8 mouse cellular contexts compared by ENCODE assay signal in genomic region chr1:161037026-161037425, GRCm38 (mm10). TPM values are rescaled to one million over a fixed set of nuclear protein-coding genes. Genes with fewer than 3 reads are reported as not detected.
A peak's percentile ranks its signal among the peaks of the same experiment; 100 is the strongest.
DNase-seq lines count a peak whose midpoint lies in the region; ATAC-seq and TF ChIP-seq lines count a peak whose summit lies in the region.

No protein-coding gene starts in this region.

- no peak for TF ChIP-seq CTCF in kidney, adult 2 months (conservative IDR thresholded peaks at IDR 0.05; ENCODE audit: insufficient read depth, insufficient read length, low read depth, low read length)

- 0% methylated on average over 1 of the region's 1 CpGs for WGBS in kidney, embryonic 15.5 days
- WGBS in kidney, adult 2 months = 4% methylated on average over 1 of the region's 1 CpGs

- H3K9me3 ChIP-seq in kidney, embryonic 15.5 days (replicated peaks) = no peaks in the 10 kb centered on the region

- peaks cover 22% of the 10 kb centered on the region for H3K79me2 ChIP-seq in myocyte (ENCODE audit: control insufficient read depth, insufficient read depth)

- no peak for DNase-seq in kidney, adult 2 months
- DNase-seq in embryo, embryonic 11 days = peak; percentile 20
- DNase-seq in induced T-regulatory cell, adult 2 months (ENCODE audit: low read depth) = peak; percentile 44
- DNase-seq in gastrocnemius, postnatal 36 days = no peak
- DNase-seq in frontal cortex, postnatal 10 days (ENCODE audit: low spot score in 2 of 2) = no peak
- no peak for DNase-seq in cerebellum, adult 8-10 months

- intact Hi-C loops in gastrocnemius, postnatal 36 days (cut with DNase I) = no loop called here

- H3K4me3 ChIP-seq in kidney, embryonic 15.5 days (replicated peaks) = peak overlapping the region; percentile 88
- no peak overlapping the region for H3K4me3 ChIP-seq in kidney, adult 2 months (ENCODE audit: insufficient read depth, low read depth, low read length)
- peak overlapping the region; percentile 86 for H3K4me3 ChIP-seq in myocyte

- no peak for TF ChIP-seq POLR2A in kidney, adult 2 months (IDR thresholded peaks at IDR 0.05; ENCODE audit: low read depth, low read length)
- TF ChIP-seq POLR2A in myocyte (IDR thresholded peaks at IDR 0.05; ENCODE audit: insufficient read length, low read depth) = no peak

- H3K4me2 ChIP-seq in kidney, embryonic 15.5 days = peak overlapping the region; percentile 63
- peak overlapping the region; percentile 83 for H3K4me2 ChIP-seq in myocyte (ENCODE audit: low read depth)

- H3K36me3 ChIP-seq in kidney, embryonic 15.5 days = peaks cover 46% of the 10 kb centered on the region
- peaks cover 9% of the 10 kb centered on the region for H3K36me3 ChIP-seq in kidney, adult 2 months (ENCODE audit: control insufficient read depth, insufficient read depth, low read length)
- H3K36me3 ChIP-seq in myocyte (ENCODE audit: control insufficient read depth, insufficient read depth) = peaks cover 37% of the 10 kb centered on the region

- no peaks in the 10 kb centered on the region for H3K27me3 ChIP-seq in kidney, embryonic 15.5 days
- H3K27me3 ChIP-seq in kidney, adult 2 months (replicated peaks; ENCODE audit: control insufficient read depth, insufficient read depth, low read length) = no peaks in the 10 kb centered on the region
- H3K27me3 ChIP-seq in myocyte (ENCODE audit: control insufficient read depth, insufficient read depth, insufficient read length) = no peaks in the 10 kb centered on the region

- no peak for ATAC-seq in kidney, embryonic 15.5 days (replicated peaks; ENCODE audit: low FRiP score)

- peaks cover 16% of the 10 kb centered on the region for H3K4me1 ChIP-seq in kidney, embryonic 15.5 days
- peaks cover 10% of the 10 kb centered on the region for H3K4me1 ChIP-seq in kidney, adult 2 months (ENCODE audit: control insufficient read depth, insufficient read depth, low read length)

- H3ac ChIP-seq in myocyte (ENCODE audit: control insufficient read depth, insufficient read length) = no peak overlapping the region

- peak overlapping the region; percentile 82 for H3K9ac ChIP-seq in kidney, embryonic 15.5 days

- H3K27ac ChIP-seq in kidney, embryonic 15.5 days = peak overlapping the region; percentile 95
- no peak overlapping the region for H3K27ac ChIP-seq in kidney, adult 2 months (ENCODE audit: insufficient read depth, low read depth, low read length)

TF ChIP-seq in myocyte, 11 proteins besides CTCF, POLR2A, EP300 and RAD21:
- TF ChIP-seq MAX (IDR thresholded peaks at IDR 0.05; ENCODE audit: low read depth) (no peak), POLR2AphosphoS2 (IDR thresholded peaks at IDR 0.05; ENCODE audit: insufficient read length, low read depth) (no peak), TCF3 (IDR thresholded peaks at IDR 0.05; ENCODE audit: insufficient read length, low read depth) (no peak), SRF (IDR thresholded peaks at IDR 0.05; ENCODE audit: control insufficient read depth, insufficient read length, low read depth) (no peak), USF1 (IDR thresholded peaks at IDR 0.05; ENCODE audit: low read depth) (no peak), CEBPB (IDR thresholded peaks at IDR 0.05; ENCODE audit: insufficient read depth, poor library complexity, severe bottlenecking) (no peak)

RNA-seq across cellular contexts. Expression of gene Zbtb37, which starts 2.4 kb away (rescaled TPM):
- 7.8 and 8.3 TPM in 2 replicates for polyA plus RNA-seq in kidney, embryonic 15.5 days (2015; fragmentation: Nextera tagmentation; extraction: Ambion mirVana)
- 1.7 and 1.8 TPM in 2 replicates for polyA plus RNA-seq in kidney, adult 2 months (2012; rRNA removed)
- polyA plus RNA-seq in myocyte (2012; fragmentation: generic; extraction: Trizol) = 1.4 TPM
- 1 to 10 TPM; 5.3 to 7.1 TPM for total RNA-seq in gastrocnemius, postnatal 36 days (2021)

RNA-seq across cellular contexts. Expression of gene Dars2, which starts 33.4 kb away (rescaled TPM):
- polyA plus RNA-seq in kidney, embryonic 15.5 days (2015; fragmentation: Nextera tagmentation; extraction: Ambion mirVana) = 35.7 and 38.1 TPM in 2 replicates
- polyA plus RNA-seq in kidney, adult 2 months (2012; rRNA removed) = 17.9 and 19.1 TPM in 2 replicates
- 18.1 TPM for polyA plus RNA-seq in myocyte (2012; fragmentation: generic; extraction: Trizol)
- total RNA-seq in gastrocnemius, postnatal 36 days (2021) = 10 to 100 TPM; 11.4 to 11.7 TPM

RNA-seq across cellular contexts. Expression of gene Cenpl, which starts 33.5 kb away (rescaled TPM):
- 30.5 and 30.9 TPM in 2 replicates for polyA plus RNA-seq in kidney, embryonic 15.5 days (2015; fragmentation: Nextera tagmentation; extraction: Ambion mirVana)
- polyA plus RNA-seq in kidney, adult 2 months (2012; rRNA removed) = 1.2 and 1.6 TPM in 2 replicates
- 4.5 TPM for polyA plus RNA-seq in myocyte (2012; fragmentation: generic; extraction: Trizol)
- under 1 TPM; 0.52 to 0.64 TPM for total RNA-seq in gastrocnemius, postnatal 36 days (2021)

RNA-seq across cellular contexts. Expression of gene Serpinc1, which starts 58.6 kb away (rescaled TPM):
- 3.1 and 6.8 TPM in 2 replicates for polyA plus RNA-seq in kidney, embryonic 15.5 days (2015; fragmentation: Nextera tagmentation; extraction: Ambion mirVana)
- polyA plus RNA-seq in kidney, adult 2 months (2012; rRNA removed) = 2.3 and 3.3 TPM in 2 replicates
- 0.26 TPM for polyA plus RNA-seq in myocyte (2012; fragmentation: generic; extraction: Trizol)
- under 1 TPM; 0.15 to 0.18 TPM for total RNA-seq in gastrocnemius, postnatal 36 days (2021)

Comparison
In these comparisons a context has a peak if more than half of its experiments do, and no peak if none do; other contexts are left out.
1. DNase-seq: peak in embryo, embryonic 11 days (single experiment) and induced T-regulatory cell, adult 2 months (single experiment); none in kidney, adult 2 months (single experiment), gastrocnemius, postnatal 36 days (0 of 2), frontal cortex, postnatal 10 days (0 of 2) and cerebellum, adult 8-10 months (single experiment).